Mouse (Mus musculus) thymus, adult 2 months (tissue): Measurements from ENCODE around the gene Lins1. TPM values are rescaled to one million over a fixed set of nuclear protein-coding genes. Genes with fewer than 3 reads are reported as not detected.

Experiments
- DNase-seq: peaks from one replicate; pipeline ENCODE4 v3.0.0; 2021
- H3K27ac ChIP-seq: fragments of 200-500 bp; 2 replicates; pipeline ENCODE4 v1.5.1; 2012; ENCODE audit warnings: low read length, control low read depth; ENCODE audit not compliant: control insufficient read depth, insufficient read depth
- H3K27me3 ChIP-seq: fragments of 200-500 bp; 2 replicates; pipeline ENCODE4 v1.6.1; 2012; ENCODE audit warnings: mild to moderate bottlenecking, low read length, moderate library complexity, mixed read lengths; ENCODE audit not compliant: control insufficient read depth, insufficient read depth
- H3K36me3 ChIP-seq: fragments of 200-500 bp; 2 replicates; pipeline ENCODE4 v1.6.1; 2012; ENCODE audit warnings: mild to moderate bottlenecking, low read length, moderate library complexity; ENCODE audit not compliant: control insufficient read depth, insufficient read depth
- H3K4me1 ChIP-seq: fragments of 200-500 bp; replicated peaks from 2 replicates; pipeline ENCODE4 v1.6.1; 2012; ENCODE audit warnings: low read length; ENCODE audit not compliant: control insufficient read depth, insufficient read depth
- H3K4me3 ChIP-seq: fragments of 200-500 bp; 2 replicates; pipeline ENCODE4 v1.5.1; 2012; ENCODE audit warnings: mild to moderate bottlenecking, low read length, control low read depth, moderate library complexity; ENCODE audit not compliant: control insufficient read depth, insufficient read depth
- CTCF ChIP-seq: fragments of 200-500 bp; IDR thresholded peaks from 2 replicates; pipeline ENCODE4 v1.5.1; 2012; ENCODE audit warnings: mild to moderate bottlenecking, control low read depth, low read length, moderate library complexity, borderline replicate concordance; ENCODE audit not compliant: control insufficient read depth, poor library complexity, insufficient read depth; ENCODE audit errors: extremely low read depth
- POLR2A ChIP-seq: fragments of 200-500 bp; IDR thresholded peaks from 2 replicates; pipeline ENCODE4 v1.6.1; 2012; ENCODE audit warnings: mild to moderate bottlenecking, low read length, control low read depth, moderate library complexity; ENCODE audit not compliant: control insufficient read depth, poor library complexity, insufficient read depth; ENCODE audit errors: extremely low read depth
- WGBS: fragments of 180-500 bp; shearing (Covaris S2); methylation state at CpG from one replicate; pipeline ENCODE4 v1.1.7; 2018; 5-methylcytosine and 5-hydroxymethylcytosine counted together
- polyA plus RNA-seq: library from polyadenylated mRNA; depleted of rRNA; stranded (reverse); fragments of >200 nt; gene quantifications from 2 replicates; pipeline ENCODE4 v1.2.3, GENCODE M21; 2012; rRNA removed

Lins1 gene
- polyA plus RNA-seq: 9.3 TPM in 2 replicates

- DNase-seq: peak; percentile 99
- under 1% methylated on average over 51 of the region's 52 CpGs for WGBS
- Histone ChIP-seq H3K4me1 (peaks cover 4% of the 10 kb centered on the region), H3K27me3 (no peaks in the 10 kb centered on the region), H3K36me3 (no peaks in the 10 kb centered on the region), H3K27ac (peak within 1 kb of the TSS; percentile 9; the same call in 1 of the 2 replicates), H3K4me3 (peak within 1 kb of the TSS; percentile 82)
- TF ChIP-seq CTCF (0 out of 2 replicates have a peak, but pooled peaks have one; percentile 16), POLR2A (peak; percentile 83)
Observed at GRCm38 (mm10) chr7:66689620-66690360, at the start of gene Lins1. Gene Lins1, plus strand, starts transcription at chr7:66689889.

GRCm38 (mm10) chr7:66645736-66646135 is 44.0 kb upstream of the Lins1 start:
- no peak overlapping the region for H3K27ac ChIP-seq
- no peaks in the 10 kb centered on the region for H3K27me3 ChIP-seq
- peaks cover 2% of the 10 kb centered on the region; the same call in 1 of the 2 replicates for H3K4me1 ChIP-seq
- DNase-seq: no peak
- 97% methylated on average over 2 of the region's 2 CpGs for WGBS
- no peak for TF ChIP-seq CTCF
- no peak for TF ChIP-seq POLR2A
- H3K36me3 ChIP-seq: peaks cover 4% of the 10 kb centered on the region; the same call in 1 of the 2 replicates
- no peak overlapping the region for H3K4me3 ChIP-seq

- Histone ChIP-seq H3K36me3 (no peaks in the 10 kb centered on the region; the same call in 1 of the 2 replicates), H3K27me3 (no peaks in the 10 kb centered on the region), H3K4me1 (peaks cover 2% of the 10 kb centered on the region; the same call in 1 of the 2 replicates), H3K4me3 (no peak overlapping the region), H3K27ac (no peak overlapping the region)
- no peak for DNase-seq
- 26% methylated on average over 2 of the region's 2 CpGs for WGBS
- TF ChIP-seq POLR2A: no peak
- TF ChIP-seq CTCF: no peak
Observed at GRCm38 (mm10) chr7:66649181-66649580, 40.5 kb upstream of the Lins1 start.

GRCm38 (mm10) chr7:66650883-66651282 is 38.8 kb upstream of the Lins1 start:
- TF ChIP-seq CTCF (no peak), POLR2A (no peak)
- Histone ChIP-seq H3K36me3 (no peaks in the 10 kb centered on the region; the same call in none of the 2 replicates), H3K27me3 (no peaks in the 10 kb centered on the region), H3K4me1 (peaks cover 2% of the 10 kb centered on the region), H3K4me3 (no peak overlapping the region), H3K27ac (no peak overlapping the region)
- WGBS: 97% methylated on average over 5 of the region's 5 CpGs
- no peak for DNase-seq

GRCm38 (mm10) chr7:66652216-66652615 is 37.5 kb upstream of the Lins1 start:
- Histone ChIP-seq H3K4me3 (no peak overlapping the region), H3K27ac (no peak overlapping the region), H3K36me3 (no peaks in the 10 kb centered on the region; the same call in none of the 2 replicates), H3K27me3 (no peaks in the 10 kb centered on the region), H3K4me1 (peaks cover 2% of the 10 kb centered on the region)
- DNase-seq: peak; percentile 35
- 36% methylated on average over 4 of the region's 4 CpGs for WGBS
- TF ChIP-seq CTCF: no peak

- Histone ChIP-seq H3K27ac (no peak overlapping the region), H3K4me1 (peaks cover 2% of the 10 kb centered on the region), H3K27me3 (no peaks in the 10 kb centered on the region), H3K36me3 (no peaks in the 10 kb centered on the region; the same call in 1 of the 2 replicates), H3K4me3 (no peak overlapping the region)
- TF ChIP-seq POLR2A: no peak
- no peak for TF ChIP-seq CTCF
- DNase-seq: no peak
- WGBS: 98% methylated on average over 9 of the region's 9 CpGs
Observed at GRCm38 (mm10) chr7:66653596-66653995, 36.1 kb upstream of the Lins1 start.
